Mouse (Mus musculus): ENCODE measurements around the gene Slc11a1.
"Not testable (repeated sequence)": the region's sequence is repeated elsewhere in the genome, so short reads cannot be mapped to it uniquely, and the experiment has no call there.

Gene Slc11a1

DNA sequence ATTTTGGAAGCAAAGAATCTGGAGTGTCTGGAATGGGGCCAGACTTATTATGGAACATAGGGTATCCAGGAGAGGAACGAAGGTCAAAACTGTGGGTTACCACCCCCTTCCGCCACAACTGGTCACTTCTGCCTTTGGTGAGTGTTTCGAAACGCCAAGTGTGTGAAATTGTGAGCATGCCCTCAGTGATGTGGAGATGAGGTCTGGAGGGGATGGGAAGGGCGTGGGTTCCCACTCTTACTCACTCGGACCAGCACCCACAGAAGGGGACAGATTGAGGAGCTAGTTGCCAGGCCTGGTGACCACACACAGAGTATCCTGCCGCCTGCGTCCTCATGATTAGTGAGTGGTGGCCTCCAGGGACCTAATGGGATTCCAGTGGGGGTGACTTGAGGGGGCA lies at the start of gene Slc11a1:
Slc11a1 (plus strand) TSS at position 216 of the 400 bp plus-strand sequence.
- no peak for DNase-seq (ENCODE audit: low spot score)

DNA sequence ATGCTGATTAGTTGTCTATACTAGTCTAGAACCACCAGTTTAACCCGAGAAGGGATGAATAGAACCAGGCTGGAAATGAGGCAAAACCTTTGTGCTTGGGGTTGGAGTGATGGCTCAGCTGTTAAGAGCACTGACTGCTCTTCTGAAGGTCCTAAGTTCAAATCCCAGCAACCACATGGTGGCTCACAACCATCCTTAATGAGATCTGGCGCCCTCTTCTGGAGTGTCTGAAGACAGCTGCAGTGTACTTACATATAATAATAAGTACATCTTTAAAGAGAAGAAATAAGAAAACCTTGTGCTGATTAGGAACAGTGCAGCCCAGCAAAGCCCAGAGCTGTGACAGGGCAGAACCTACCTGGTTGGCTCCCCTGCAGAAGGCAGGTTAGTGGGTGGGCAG lies 48.1 kb upstream of the Slc11a1 start:
- not testable (repeated sequence) for DNase-seq (ENCODE audit: low spot score)

DNA sequence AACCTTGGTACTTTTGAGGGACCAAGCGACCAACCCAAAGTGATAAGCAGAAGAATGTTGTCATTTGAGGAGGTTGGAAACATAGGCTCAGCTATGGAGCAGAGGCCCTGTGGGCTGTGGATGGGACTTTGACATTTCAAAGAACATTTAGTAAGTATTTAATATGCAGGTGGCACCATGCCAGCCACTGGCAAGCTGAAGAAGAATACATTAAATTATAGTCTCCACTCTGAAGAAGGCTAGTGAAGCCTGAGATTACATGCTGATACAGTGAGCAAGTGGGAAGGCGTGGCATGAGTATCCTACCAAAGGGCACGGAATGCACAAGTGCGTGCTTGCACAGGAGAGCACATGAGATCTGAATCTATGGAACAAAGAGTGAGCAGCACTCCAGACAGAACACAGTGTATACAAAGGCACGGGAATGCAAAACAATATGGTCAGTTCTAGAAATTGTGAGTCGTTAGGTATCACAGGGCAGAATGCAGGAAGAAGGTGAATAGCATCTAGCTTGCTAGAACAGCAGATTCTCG lies 45.0 kb upstream of the Slc11a1 start:
- DNase-seq (ENCODE audit: low spot score) = no peak

- no peak for DNase-seq (ENCODE audit: low spot score)
Observed at GRCm38 (mm10) chr1:74331046-74331681, 43.8 kb upstream of the Slc11a1 start.

DNA sequence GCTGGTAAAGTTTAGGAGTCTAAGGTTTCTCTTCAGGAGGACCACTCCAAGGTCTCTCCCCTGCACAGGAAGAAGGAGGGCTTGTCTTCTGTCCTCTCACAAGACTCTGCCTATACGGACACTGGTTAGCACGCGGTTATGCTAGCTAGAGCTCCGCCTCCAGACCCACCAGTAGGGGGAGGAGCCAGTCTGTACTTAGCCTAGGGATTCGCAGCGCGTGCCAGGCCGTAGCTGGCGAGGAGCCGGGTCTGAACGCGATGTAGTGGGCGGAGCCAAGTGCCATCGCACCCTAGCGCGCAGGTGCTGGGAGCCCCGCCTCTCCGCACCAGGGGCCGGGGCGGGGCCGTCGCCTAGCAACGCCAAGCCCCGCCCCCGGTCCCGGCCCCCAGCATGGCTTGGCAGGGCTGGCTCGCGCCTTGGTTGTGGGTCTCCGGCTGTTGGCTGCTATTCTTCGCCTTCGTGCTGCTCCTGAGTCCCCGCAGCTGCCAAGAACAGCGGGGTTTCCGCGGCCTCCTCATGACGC lies 42.7 kb upstream of the Slc11a1 start:
- peak; percentile 98 for DNase-seq (ENCODE audit: low spot score)

GRCm38 (mm10) chr1:74332930-74333329 lies 42.1 kb upstream of the Slc11a1 start:
- DNase-seq (ENCODE audit: low spot score) = no peak

DNA sequence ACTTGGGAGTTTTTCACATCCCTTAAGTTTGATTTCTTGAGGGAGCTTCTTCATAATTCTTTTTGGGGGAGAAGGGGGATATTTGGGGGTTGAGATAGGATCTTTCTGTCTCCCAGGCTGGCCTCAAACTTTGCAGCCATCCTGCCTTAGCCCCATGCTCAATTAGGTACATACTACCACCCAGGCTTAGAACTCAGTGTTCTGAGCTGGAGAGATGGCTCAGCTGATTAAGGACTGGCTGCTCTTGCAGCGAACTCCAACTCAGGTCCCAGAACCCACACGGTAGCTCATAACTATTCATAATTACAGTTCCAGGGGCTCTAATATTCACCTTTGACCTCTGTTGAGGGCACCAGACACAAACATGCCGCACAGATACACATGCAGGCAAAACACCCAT lies 40.4 kb upstream of the Slc11a1 start:
- no peak for DNase-seq (ENCODE audit: low spot score)

GRCm38 (mm10) chr1:74335033-74335432 lies 40.0 kb upstream of the Slc11a1 start:
- DNase-seq (ENCODE audit: low spot score) = no peak

DNA sequence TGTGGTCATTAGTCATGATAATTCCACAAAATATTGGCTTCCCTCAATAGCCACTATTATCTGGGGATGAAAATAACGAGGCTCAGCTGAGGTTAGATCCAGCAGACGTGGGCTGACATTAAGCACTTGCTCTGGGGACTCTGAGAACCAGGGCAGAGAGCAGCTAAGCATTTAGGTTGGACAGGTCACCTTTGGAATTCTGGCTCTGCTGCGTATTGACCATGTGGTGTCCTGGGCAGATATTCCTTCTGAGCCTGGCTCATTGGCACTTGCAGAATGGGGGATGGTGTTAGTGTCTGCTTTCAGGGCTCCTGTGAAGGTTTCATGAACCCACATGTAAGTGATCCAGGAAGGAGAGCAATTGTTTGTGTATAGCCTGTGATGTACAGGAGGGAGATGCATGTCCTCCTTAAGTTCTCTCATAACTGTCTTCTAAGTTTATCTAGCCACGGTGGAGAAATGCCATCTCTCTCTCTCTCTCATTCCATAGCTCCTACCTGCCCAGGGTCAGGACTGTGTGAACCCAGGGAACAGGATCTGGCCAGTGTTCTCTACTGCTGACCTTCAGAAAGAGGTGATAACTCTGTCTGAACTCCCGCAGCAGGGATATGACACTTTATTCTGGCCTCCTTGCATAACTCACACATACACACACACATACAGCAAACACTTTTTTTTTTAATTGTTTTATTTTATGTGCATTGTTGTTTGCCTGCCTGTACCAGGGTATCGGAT lies 39.4 kb upstream of the Slc11a1 start:
- DNase-seq (ENCODE audit: low spot score) = no peak

GRCm38 (mm10) chr1:74337241-74337771 lies 37.7 kb upstream of the Slc11a1 start:
- peak; percentile 45 for DNase-seq (ENCODE audit: low spot score)

DNA sequence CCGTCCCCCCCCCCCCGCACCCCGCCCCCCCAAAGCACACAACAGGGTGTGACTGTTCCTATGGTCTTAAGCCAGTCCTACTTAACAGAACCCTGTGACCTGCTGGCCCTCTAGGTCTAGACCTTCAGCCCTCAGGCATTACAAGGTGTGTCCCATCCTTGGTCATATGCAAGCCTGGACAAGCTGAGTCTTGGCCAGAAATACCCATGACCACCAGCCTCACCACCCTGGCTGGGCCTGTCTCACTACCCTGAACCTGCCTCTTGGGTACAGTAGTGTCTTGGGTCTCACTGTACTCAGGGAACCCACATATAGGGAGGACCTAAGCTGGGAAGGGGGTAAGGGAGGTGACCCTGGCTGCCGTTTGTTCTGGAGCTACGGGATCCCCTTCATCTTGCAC lies 37.0 kb upstream of the Slc11a1 start:
- DNase-seq (ENCODE audit: low spot score) = no peak

GRCm38 (mm10) chr1:74338626-74339025 lies 36.4 kb upstream of the Slc11a1 start:
- DNase-seq (ENCODE audit: low spot score) = no peak

DNA sequence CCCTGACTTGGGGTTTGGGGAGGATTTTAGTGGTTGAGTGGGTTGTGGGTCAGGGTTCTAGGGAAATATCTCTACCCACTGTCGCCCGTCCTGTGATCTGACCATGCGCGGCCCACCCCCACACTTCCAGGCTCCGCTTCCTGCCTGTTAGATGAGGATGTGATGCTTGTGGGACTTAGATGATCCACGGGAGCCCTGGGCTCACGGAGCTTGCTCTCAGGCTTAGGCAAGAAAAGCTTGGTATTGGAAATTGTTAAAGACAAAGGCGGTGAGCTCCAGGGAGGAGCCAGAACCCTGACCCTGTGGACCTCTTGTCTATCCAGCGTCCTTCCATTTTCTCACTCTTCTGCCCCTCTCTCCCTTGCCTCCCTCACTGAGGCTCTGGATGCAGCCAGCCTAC lies 35.1 kb upstream of the Slc11a1 start:
- DNase-seq (ENCODE audit: low spot score) = no peak

GRCm38 (mm10) chr1:74340361-74340764 lies 34.6 kb upstream of the Slc11a1 start:
- DNase-seq (ENCODE audit: low spot score) = peak; percentile 56

DNA sequence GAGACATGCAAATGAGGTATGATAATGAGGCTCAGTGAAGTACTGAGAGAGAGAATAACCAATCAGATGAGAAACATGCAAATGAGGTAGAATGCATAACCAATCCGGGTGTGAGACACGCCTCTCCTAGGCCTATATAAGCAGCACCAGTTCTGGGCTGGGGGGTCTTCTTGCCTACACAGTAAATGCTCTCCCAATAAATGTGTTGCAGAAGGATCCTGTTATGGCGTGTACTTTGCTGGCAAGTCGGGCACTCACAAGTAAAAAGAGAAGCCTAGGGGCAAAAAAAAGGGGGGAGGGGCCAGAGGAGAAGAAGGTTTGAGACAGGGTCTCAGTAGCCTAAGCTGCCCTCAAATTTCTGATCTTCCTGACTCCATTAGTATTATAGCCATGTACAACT lies 34.0 kb upstream of the Slc11a1 start:
- DNase-seq (ENCODE audit: low spot score) = not testable (repeated sequence)

DNA sequence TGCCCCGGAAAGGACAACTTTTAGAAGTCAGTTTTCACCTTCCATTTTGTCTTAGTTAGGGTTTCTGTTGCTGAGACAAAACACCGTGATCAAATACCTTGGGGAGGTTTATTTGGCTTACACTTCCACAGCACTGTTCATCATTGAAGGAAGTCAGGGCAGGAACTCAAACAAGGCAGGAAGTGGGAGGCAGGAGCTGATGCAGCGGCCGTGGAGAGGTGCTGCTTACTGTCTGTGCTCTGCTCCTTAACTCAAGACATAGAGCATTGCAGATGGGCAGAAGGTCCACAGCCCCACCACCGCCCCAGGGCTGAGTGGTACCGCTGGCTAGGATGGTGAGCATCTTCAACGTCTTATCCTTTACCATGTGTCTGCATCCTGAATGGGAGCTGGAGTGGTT lies 33.1 kb upstream of the Slc11a1 start:
- no peak for DNase-seq (ENCODE audit: low spot score)

DNA sequence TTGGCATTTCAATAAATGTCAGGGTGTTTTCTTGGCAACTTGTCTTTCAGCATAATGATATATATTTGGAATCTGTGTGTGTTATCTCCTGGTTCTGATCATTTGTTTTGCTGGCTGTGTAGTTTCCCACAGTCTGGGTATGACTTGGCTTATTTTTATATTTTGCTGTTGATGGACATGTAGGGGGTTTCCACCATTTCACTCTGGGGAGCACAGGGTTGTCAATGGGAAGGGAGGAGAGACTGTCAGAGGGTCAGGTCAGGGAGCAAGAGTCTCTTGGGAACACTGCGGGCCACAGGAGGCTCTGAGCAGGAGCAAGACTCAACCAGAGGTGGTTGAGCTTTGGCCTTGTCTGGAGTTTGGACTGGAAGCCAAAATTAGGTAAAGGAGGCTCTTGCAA lies 32.7 kb upstream of the Slc11a1 start:
- no peak for DNase-seq (ENCODE audit: low spot score)

- no peak for DNase-seq (ENCODE audit: low spot score)
Observed at GRCm38 (mm10) chr1:74343161-74343560, 31.8 kb upstream of the Slc11a1 start.

DNA sequence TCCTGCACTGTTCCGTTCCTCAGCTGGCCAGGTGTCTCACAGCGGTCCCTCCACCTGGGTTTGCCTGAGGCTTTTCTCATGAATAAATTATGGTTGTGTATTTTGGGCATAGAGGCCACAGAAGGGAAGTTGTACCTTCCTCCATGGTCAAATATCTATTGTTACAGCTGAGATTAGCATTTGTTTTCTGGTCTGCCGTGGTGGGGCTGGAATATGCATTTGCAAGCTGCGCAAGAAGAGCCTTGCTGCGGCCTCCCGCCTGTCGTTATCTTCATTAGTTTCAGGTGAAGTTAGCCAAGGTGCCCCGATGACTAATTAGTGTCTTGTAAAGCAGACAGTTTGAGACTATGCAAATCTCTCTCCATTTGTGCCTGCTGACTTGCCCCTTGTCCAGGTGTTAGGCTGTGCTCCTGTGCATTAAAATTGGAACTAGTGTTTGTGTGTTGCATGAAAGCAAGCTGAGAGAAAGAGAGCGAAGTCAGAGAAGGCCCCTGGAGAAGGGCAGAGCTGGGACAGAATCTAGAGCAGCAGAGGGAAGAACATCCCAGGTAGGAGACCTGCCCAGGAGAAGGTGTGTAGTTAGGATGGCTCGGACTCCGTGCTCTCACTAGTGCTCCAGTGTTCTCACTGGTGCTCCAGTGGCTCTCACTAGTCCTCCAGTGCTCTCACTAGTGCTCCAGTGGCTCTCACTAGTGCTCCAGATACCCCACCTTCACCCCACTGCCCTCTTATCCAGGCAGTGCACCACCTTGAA lies 30.7 kb upstream of the Slc11a1 start:
- no peak for DNase-seq (ENCODE audit: low spot score)

GRCm38 (mm10) chr1:74351185-74351769 lies 23.7 kb upstream of the Slc11a1 start:
- no peak for DNase-seq (ENCODE audit: low spot score)

- DNase-seq (ENCODE audit: low spot score) = no peak
Observed at GRCm38 (mm10) chr1:74352532-74353096, 22.4 kb upstream of the Slc11a1 start.
